Mouse (Mus musculus): Measurements from ENCODE around the gene Castor2.

The Castor2 gene

DNA sequence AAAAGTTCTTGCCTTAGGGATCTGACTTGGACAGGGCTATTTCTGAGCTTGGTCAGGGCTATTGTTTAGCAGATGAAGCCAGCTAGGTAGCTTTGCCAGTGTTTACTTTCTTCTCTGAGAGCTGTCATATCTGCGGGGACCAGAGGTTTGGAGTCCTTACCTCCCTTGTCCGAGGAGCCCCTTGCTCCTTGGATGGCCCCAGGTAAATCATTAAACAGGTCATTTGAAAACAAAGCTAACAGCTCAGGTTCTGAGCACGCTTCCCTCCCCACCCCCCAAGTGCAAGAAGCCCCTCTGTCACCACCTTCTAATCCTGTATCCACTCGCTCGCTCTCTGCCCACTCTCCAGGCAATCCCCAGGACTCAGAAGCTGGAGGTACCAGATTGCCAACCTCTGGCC is 1.8 kb downstream of the Castor2 start:
- no peak for ATAC-seq (ENCODE audit: insufficient number of reproducible peaks, low FRiP score, low TSS enrichment)

DNA sequence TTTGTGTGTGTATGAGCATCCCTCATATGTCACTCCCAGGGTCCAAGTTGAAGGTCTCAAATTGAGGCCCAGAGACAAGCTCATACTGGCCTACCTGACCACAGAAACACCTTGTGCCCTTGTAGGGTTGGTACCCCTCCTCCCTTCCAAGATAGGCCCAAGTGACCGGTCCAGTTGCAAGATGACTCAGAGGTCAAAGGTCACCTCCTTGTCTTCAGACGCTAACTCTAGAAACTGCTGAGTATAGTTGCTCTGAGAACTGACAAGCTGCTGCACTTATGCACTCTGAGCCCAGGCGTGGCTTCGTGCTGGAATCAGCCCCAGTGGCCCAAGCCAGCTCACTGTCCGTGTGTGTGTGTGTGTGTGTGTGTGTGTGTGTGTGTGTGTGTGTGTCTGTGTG is 2.4 kb downstream of the Castor2 start:
- ATAC-seq (ENCODE audit: insufficient number of reproducible peaks, low FRiP score, low TSS enrichment): no peak

DNA sequence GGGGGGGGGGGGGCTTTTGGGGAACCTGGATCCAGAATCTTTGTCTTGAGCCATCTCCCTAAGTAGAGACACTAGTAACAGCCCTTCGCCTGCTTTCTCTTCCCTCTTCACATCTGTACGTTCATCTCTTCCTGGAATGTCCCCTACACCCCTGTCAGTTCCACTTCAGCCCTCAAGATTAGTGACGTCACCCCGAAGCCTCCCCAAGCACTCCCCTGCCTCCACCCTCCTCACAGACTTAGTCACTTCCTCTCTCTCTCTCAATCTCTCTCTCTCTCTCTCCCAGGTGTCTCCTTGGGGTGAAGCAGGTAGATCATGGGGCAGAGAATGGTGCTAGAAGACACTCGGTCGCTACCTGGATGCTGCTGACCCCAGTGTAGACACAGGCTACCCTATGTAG is 3.2 kb downstream of the Castor2 start:
- ATAC-seq (ENCODE audit: insufficient number of reproducible peaks, low FRiP score, low TSS enrichment): no peak

DNA sequence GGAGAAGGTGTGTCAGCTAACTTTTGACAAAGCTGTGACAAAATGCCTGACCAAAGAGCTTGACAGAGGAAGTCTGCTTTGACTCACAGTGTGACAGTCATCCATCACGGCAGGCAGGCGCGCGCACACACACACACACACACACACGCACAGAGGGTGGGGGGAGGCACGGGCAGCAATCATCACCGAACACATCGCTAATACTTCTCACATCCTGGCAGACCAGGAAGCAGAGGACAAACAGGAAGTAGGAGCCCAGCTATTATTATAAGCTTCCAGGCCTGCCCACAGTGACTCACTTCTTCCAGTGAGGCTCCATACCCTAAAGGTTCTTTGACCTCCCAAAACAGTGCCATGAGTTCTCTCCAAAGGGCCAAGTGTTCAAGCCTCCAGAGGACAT is 6.3 kb downstream of the Castor2 start:
- no peak for ATAC-seq (ENCODE audit: insufficient number of reproducible peaks, low FRiP score, low TSS enrichment)

DNA sequence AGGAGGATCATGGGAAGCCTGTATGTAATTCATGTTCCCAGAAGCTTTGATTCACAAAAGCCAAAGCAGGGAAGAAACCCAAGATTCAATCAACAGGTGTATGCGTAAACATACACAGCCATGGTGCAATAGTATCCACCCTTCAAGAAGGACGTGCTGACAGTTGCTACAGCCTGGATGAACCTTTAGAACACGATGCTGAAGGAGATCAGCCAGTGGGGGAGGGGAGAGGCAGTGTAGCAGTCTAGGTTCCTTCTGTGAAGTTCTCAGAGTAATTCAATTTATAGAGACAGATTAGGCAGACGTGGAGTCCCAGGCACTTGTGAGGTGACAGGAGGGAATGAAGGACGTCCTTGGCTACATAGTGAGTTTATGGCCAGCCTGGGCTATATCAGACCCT is 15.5 kb downstream of the Castor2 start:
- ATAC-seq (ENCODE audit: insufficient number of reproducible peaks, low FRiP score, low TSS enrichment): no peak

DNA sequence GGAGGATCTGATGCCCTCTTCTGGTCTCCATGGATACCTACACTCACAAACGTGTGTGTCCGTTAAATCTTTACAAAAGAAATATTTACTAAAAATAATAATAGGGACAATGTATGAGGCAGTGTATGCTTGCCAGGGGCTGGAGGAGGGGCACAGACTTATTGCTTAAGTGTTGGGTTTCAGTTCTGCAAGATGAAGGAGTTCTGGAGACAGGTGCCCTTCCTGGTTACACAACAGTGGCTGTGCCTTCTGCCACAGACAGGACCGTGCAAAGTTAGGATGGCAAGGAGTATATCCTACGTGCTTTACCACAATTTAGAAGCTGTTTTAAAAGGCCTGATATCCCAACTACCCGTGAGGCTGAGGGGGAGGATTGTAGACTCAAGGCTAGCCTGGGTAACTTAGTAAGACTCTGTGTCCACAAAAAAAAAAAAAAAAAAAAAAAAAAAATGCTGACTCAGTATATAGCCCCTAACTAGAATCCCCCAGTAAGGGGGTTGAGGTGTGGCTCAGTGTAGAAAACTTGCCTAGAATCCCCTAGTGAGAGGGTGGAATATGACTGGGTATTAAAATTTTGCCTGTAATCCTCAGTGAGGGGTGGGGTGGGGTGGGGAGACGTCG is 16.2 kb downstream of the Castor2 start:
- no peak for ATAC-seq (ENCODE audit: insufficient number of reproducible peaks, low FRiP score, low TSS enrichment)

DNA sequence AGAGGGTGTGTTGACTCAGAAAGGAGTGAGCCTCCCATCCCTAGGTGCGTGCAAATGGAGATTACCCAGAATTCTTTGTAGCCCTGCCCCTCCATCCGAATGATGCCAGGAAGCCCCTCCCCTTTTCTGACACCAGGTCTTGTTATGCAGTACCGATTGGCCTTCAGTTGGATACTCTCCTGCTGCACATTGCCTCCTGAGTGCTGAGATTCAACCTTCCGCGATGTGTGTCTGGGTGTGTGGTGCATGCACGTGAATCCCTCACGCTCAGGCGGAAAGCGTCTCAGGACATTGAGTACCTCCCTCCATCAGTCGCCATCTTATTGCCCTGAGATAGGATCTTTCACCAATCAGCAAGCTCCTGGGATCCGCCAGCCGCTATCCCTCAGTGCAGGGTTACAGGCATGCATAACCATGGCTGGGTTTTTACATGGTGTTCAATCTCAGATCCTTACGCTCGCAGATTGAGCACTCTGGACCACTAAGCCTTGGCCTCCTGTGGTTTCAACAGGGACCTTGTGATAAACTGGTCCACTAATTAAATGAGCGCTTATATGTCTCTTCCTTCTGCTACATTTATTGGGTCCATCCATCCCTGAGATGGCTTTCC is 19.4 kb downstream of the Castor2 start:
- no peak for ATAC-seq (ENCODE audit: insufficient number of reproducible peaks, low FRiP score, low TSS enrichment)

DNA sequence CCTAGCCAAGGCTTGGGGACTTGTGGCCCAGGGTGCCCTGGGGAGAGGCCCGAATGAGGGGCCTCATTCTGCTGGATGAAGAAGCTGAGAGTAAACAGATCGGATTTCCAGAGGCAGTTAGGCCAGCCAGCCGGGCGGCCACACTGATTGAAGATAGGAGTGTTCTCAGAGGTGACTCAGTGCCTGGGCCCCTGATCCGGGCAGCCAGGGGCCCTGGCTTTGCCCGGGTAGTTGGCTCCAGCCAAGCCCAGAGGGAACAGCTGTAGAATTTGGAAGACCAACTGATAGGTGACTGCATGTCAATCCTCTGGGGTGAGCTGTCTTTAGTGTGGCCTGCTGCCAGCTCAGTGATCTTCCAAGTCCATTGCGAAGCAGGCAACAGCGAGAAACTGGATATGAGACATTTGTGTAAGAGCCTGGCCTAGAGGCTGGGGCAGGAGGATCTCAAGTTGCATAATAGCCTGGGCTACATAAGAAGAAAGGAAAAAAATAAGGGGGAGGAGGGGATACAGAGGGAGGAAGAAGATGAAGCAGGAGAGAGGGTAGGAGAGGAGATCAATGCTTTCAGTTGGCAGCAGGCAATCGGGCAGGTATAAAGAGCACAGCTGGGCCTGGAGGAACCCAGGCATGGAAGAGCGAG is 20.1 kb downstream of the Castor2 start:
- ATAC-seq (ENCODE audit: insufficient number of reproducible peaks, low FRiP score, low TSS enrichment): no peak

DNA sequence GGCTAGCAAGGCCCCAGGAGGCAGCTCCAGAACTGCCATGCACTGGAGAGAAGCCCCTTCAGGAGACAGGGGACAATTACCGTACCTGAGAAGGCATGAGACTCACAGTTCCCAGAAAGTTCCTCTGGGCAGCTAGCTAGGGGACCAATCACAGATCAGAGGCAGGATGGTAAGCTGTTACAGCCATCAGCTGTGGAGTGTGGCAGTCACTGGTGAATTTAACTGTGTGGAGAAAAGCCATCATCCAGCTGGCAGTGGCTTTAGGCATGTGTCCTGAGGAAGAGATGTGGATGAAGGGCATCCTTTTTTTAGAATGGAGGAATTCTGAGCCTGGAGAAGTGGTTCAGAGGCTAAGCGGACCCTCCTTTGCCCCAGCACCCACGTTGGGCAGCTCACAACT is 20.6 kb downstream of the Castor2 start:
- no peak for ATAC-seq (ENCODE audit: insufficient number of reproducible peaks, low FRiP score, low TSS enrichment)

DNA sequence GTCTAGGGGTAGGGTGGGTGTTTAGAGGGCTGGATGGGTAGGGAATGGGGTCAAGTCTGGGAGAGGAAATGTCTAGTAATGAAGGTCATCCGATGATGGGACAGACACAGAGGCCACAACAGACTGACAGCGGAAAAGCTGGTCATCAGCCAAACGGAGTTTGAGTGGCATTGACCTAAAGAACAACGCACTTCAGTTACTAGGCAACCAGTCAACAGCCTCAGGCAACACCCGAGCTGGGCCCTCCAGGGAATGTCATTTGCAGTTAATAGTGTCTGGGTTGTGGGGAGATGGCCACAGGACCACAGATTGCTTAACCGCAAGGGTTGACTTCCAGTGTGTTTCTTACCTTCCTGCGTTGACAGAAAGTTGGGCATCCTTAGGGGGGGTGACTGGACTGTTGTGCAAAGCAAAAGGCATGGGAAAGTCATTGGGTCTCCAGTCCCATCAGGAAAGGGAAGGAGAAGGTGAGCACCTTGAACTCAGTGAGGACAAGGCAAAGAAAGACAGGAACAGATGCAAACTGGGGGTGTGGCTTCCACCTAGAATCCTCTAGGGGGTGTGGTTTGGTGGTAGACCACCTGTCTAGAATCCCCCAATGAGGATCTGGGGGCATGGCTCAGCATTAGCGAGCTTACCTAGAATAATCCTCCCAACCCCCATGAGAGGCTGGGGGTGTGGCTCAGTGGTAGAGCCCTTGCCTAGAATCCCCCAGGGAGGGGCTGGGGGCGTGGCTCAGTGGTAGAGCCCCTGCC is 21.8 kb downstream of the Castor2 start:
- no peak for ATAC-seq (ENCODE audit: insufficient number of reproducible peaks, low FRiP score, low TSS enrichment)

DNA sequence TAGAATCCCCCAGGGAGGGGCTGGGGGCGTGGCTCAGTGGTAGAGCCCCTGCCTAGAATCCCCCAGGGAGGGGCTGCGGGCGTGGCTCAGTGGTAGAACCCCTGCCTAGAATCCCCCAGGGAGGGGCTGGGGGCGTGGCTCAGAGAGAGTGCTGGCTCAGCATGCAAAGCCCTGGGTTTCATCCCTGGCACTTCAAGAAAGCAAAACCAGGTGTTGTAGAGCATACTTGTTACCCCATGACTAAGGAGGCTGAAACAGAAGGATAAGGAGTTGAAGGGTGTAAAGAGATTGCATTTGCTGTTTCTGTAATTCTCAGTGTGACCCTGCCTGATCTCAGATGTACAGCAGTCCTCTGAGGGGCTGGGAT is 22.4 kb downstream of the Castor2 start:
- ATAC-seq (ENCODE audit: insufficient number of reproducible peaks, low FRiP score, low TSS enrichment): no peak

DNA sequence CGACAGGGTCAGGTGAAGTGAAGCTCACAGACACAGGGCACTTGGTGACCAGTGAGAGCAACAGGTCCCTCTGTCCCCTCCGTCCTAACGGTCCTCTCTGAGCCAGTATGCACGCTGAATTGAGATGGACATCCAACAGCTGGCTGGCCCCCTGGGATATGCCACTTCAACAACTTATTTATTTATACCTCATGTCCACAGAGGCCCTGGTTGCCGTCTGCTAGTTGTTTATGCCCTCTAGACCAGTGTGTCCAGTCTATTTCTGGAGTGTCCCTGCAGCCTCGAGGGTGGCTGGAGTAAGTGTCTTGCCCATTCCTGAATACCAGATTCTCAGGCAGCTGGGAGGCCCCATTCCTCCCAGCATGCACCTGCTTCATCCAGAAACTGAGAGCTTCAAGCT is 24.3 kb downstream of the Castor2 start:
- no peak for ATAC-seq (ENCODE audit: insufficient number of reproducible peaks, low FRiP score, low TSS enrichment)

DNA sequence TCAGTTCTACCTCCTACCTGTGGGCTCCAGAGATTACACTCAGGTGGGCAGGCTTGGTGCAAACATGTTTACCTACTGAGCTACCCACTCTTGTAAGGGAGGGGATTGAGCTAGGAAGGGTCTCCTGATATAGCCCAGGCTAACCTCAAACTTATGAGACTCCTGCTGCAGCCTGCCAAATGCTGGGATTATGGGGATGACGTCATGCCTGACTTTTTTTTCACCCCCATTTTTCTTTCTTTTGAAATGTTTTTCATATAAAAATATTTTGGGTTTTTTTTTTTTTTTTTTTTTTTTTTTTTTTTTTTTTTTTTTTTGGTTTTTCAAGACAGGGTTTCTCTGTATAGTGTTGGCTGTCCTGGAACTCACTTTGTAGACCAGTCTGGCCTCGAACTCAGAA is 26.7 kb downstream of the Castor2 start:
- ATAC-seq (ENCODE audit: insufficient number of reproducible peaks, low FRiP score, low TSS enrichment): no peak

DNA sequence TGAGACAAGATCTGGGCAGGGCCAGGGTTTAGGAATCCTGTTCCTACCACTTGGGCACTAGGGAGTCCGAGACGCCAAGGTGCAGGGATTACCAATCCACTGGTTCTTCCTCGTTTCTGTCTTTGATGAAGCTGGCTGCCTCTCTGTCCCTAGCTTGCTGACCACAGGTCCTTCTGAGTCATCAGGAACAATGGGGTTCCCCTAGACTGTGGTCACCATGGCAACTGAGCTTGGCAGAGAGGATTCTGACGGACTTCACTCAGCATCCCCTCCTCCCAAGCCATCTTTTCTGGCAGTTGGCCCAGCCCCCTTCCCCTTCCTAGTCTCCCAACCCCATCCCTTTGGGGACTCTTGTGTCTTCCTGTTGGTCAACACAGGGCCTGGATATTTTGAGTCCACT is 32.1 kb downstream of the Castor2 start:
- no peak; the same call in 1 of the 2 replicates for ATAC-seq (ENCODE audit: insufficient number of reproducible peaks, low FRiP score, low TSS enrichment)

DNA sequence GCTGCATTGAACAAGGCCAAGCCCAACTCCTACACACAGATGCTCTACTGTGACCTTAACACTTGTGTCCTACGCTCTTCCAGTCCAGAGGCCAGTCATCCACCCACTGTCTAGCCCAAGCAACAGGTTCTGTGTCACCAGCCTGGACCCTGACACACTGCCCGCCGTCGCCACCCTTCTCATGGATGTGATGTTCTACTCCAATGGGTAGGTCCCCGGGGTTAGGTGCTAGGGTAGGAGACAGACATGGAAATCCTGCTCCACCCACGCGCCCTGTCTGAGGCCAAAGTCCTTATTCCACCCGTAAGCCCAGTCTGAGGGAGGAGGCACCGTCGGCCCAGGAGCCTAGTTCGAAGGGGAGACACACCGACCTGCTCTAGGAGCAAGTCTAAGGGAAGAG is 36.5 kb downstream of the Castor2 start:
- no peak for ATAC-seq (ENCODE audit: insufficient number of reproducible peaks, low FRiP score, low TSS enrichment)

DNA sequence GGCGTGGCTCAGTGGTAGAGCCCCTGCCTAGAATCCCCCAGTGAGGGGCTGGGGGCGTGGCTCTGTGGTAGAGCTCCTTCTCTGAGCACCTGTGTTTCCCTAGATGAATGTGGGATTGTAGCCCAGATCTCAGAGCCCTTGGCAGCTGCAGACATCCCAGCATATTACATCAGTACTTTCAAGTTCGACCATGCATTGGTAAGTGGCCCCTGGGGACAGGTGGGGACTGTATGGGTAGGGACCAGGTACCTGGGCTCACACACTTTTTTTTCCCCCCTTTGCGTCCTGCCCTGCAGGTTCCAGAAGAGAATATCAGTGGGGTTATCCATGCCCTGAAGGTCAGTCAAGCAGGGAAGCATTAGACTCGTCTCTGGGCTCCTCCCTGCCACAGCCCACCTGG is 38.4 kb downstream of the Castor2 start:
- ATAC-seq (ENCODE audit: insufficient number of reproducible peaks, low FRiP score, low TSS enrichment): no peak

DNA sequence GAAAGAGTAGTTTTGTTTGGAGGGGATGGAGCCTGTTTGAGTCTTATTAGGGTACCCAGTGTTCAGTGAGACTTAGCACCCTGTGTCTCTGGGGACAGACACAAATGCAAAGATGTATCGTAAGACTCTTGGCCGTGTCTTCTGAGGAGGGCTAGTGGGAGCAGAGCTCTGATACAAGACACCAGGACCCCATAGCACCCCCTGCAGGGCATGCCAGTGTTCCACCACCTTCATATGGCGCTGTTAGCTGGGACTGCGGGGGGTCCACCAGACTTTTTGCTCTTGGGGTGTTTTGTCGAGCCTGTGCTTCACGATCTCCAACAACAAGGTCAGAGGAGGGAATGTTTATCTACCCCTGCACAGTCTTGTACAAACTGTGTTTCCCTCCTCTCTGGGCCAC is 39.9 kb downstream of the Castor2 start:
- no peak for ATAC-seq (ENCODE audit: insufficient number of reproducible peaks, low FRiP score, low TSS enrichment)

DNA sequence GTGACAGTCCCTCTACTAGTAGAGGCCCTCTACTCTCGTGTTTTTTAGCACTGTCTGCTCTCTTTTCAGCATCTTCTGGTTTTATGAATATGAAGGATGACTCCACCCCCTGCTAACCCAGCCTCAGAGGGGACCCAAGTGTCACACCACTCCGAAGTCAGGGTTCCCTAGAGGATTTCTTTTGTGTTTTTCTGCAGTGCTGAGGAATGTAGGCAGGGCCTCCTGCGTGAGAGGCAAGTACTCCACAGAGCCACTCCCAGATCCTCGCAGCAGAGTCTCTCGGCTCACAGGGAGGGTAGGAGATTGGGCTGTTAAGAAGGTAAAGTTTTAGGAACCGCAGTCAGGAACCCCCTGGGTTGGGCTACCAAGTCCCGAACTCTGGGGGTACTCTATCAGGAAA is 41.7 kb downstream of the Castor2 start:
- ATAC-seq (ENCODE audit: insufficient number of reproducible peaks, low FRiP score, low TSS enrichment): no peak

DNA sequence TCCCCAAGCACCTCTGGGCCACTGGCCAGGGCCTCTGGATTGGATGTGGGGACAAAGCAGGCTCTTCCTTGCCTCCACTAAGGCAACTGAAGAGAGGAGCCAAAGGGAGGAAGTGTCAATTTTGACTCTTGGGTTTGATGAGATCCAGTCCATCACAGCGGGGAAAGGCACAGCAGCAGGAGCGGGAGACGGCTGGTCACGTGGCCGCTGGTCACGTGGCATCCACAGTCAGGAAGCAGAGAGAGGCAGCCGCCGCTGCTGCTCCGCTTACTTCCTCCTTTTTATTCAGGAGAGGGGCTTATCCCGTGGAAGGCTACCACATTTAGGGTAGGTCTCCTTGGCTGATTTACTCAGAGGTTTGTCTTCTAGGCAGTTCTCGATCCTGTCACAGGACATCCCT is 42.9 kb downstream of the Castor2 start:
- no peak for ATAC-seq (ENCODE audit: insufficient number of reproducible peaks, low FRiP score, low TSS enrichment)

DNA sequence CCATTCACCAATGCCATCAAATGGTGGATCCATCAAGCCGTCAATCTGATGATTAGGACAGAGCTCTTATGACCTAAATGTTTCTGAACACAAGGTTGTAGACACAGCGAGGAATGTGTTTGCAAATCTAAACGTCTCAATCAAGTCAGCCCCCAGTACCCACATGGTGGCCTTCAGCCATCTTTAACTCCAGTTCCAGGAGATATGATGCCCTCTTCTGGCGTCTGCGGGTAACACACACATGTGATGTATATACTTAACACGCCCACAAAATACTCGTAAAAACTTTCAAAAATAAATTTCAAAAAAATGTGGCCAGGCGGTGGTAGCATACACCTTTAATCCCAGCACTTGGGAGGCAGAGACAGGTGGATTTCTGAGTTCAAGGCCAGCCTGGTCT is 45.5 kb downstream of the Castor2 start:
- no peak for ATAC-seq (ENCODE audit: insufficient number of reproducible peaks, low FRiP score, low TSS enrichment)

DNA sequence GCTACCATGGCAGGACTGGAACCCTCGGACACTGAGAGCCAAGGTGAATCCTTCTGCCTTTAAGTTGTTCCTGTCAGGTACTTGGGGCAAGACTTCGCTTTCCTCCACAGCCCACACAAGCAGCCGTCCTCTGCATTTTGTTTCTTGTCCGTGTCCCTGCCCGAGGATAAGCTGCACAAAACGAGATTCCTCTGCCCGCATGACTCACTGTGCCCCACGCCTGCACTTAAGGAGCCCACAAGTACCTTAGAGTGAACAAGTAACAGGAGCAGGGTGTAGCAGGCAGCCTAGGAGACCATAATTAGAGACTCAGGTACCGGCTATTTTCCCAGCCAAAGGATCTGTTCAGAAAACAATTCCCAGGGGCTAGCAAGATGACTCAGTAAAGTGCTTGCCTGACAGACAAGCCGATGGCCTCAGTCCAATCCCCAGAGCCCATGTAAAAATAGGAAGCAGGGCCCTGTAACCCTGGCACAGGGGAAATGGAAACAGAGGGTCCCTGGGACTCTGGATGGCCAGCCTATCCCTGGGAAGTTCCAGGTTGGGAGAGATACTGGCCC is 47.8 kb downstream of the Castor2 start:
- ATAC-seq (ENCODE audit: insufficient number of reproducible peaks, low FRiP score, low TSS enrichment): no peak
